Mouse (Mus musculus) brain, embryonic 18.5 days (tissue): ENCODE results near the gene Kat2a.
"Not testable (repeated sequence)": the region's sequence is repeated elsewhere in the genome, so short reads cannot be mapped to it uniquely, and the experiment has no call there.

Experiments
- DNase-seq: peaks from one replicate; pipeline ENCODE4 v3.0.0-alpha.2; 2012; ENCODE audit warnings: low read depth, low spot score

Kat2a gene

GRCm38 (mm10) chr11:100671956-100672355 is 40.3 kb downstream of the Kat2a start:
- no peak for DNase-seq

GRCm38 (mm10) chr11:100671049-100671448 is 41.2 kb downstream of the Kat2a start:
- DNase-seq = no peak

- DNase-seq = no peak
Observed at GRCm38 (mm10) chr11:100659806-100660205, 52.5 kb downstream of the Kat2a start.

GRCm38 (mm10) chr11:100656458-100656857 is 55.8 kb downstream of the Kat2a start:
- DNase-seq = no peak

GRCm38 (mm10) chr11:100655589-100655988 is 56.7 kb downstream of the Kat2a start:
- not testable (repeated sequence) for DNase-seq
